Mouse (Mus musculus) layer of hippocampus, adult 18-20 months (tissue): ENCODE data around the gene Sergef. TPM values are rescaled to one million over a fixed set of nuclear protein-coding genes. Genes with fewer than 3 reads are reported as not detected.

Experiments used
- DNase-seq, 2 experiments: peaks; one replicate each; pipeline ENCODE4 v3.0.0; 2022; ENCODE audit warnings: low spot score in 2 of 2
- total RNA-seq, 2 experiments: library from RNA; stranded (reverse); gene quantifications; 2 replicates each; pipeline ENCODE4 v1.2.3; 2021

The Sergef gene
- total RNA-seq, 2 experiments from 2014 or later: 47.9 to 50.8 TPM

- DNase-seq: no peak
Measured at GRCm38 (mm10) chr7:46459200-46459599, 180.4 kb downstream of the Sergef start.

GRCm38 (mm10) chr7:46457889-46458288 lies 181.7 kb downstream of the Sergef start:
- DNase-seq: no peak

GRCm38 (mm10) chr7:46453930-46454679 lies 185.5 kb downstream of the Sergef start:
- peak in 1 of 2 experiments; percentile 51 for DNase-seq

GRCm38 (mm10) chr7:46448922-46449645 lies 190.5 kb downstream of the Sergef start:
- DNase-seq: peak in 1 of 2 experiments; percentile 51

- no peak for DNase-seq
Measured at GRCm38 (mm10) chr7:46447473-46448165, 192.0 kb downstream of the Sergef start.

- no peak for DNase-seq
Measured at GRCm38 (mm10) chr7:46445896-46446295, 193.7 kb downstream of the Sergef start.

- no peak for DNase-seq
Measured at GRCm38 (mm10) chr7:46443163-46443562, 196.4 kb downstream of the Sergef start.

- DNase-seq: no peak
Measured at GRCm38 (mm10) chr7:46438537-46439141, 201.0 kb downstream of the Sergef start.

GRCm38 (mm10) chr7:46435833-46436232 lies 203.8 kb downstream of the Sergef start:
- DNase-seq: no peak

- no peak for DNase-seq
Measured at GRCm38 (mm10) chr7:46433874-46434273, 205.7 kb downstream of the Sergef start.

- DNase-seq: no peak
Measured at GRCm38 (mm10) chr7:46425012-46425411, 214.6 kb downstream of the Sergef start.

GRCm38 (mm10) chr7:46423951-46424350 lies 215.7 kb downstream of the Sergef start:
- DNase-seq: no peak

- peak; percentile 78 to 86 for DNase-seq
Measured at GRCm38 (mm10) chr7:46422764-46423412, 216.7 kb downstream of the Sergef start.

- peak in 1 of 2 experiments; percentile 71 for DNase-seq
Measured at GRCm38 (mm10) chr7:46422052-46422763, 217.4 kb downstream of the Sergef start.

GRCm38 (mm10) chr7:46421535-46421934 lies 218.1 kb downstream of the Sergef start:
- peak in 1 of 2 experiments; percentile 35 for DNase-seq

GRCm38 (mm10) chr7:46418102-46418622 lies 221.4 kb downstream of the Sergef start:
- peak in 1 of 2 experiments; percentile 39 for DNase-seq

- DNase-seq: no peak
Measured at GRCm38 (mm10) chr7:46417467-46417866, 222.1 kb downstream of the Sergef start.

GRCm38 (mm10) chr7:46415818-46416425 lies 223.7 kb downstream of the Sergef start:
- peak in 1 of 2 experiments; percentile 61 for DNase-seq

GRCm38 (mm10) chr7:46413959-46414725 lies 225.5 kb downstream of the Sergef start:
- DNase-seq: no peak
